Mouse (Mus musculus) stomach, postnatal 0 days (tissue): ENCODE data around the gene Fam160b1. TPM values are rescaled to one million over a fixed set of nuclear protein-coding genes. Genes with fewer than 3 reads are reported as not detected.

Experiments
- ATAC-seq: fragments of 200-750 bp; cut with Nextera tagmentation; 2 replicates; pipeline ENCODE4 v1.8.0; 2017; ENCODE audit not compliant: low FRiP score, low TSS enrichment
- DNase-seq: peaks from one replicate; pipeline ENCODE4 v3.0.0-alpha.2; 2016; ENCODE audit warnings: low spot score
- H3K27ac ChIP-seq: fragments of 300-500 bp; sonication (generic); replicated peaks from 2 replicates; pipeline ENCODE4 v1.5.1; 2014; ENCODE audit warnings: mild to moderate bottlenecking, control low read depth
- H3K27me3 ChIP-seq: fragments of 300-500 bp; sonication (generic); 2 replicates; pipeline ENCODE4 v1.6.1; 2014; ENCODE audit warnings: low read length; ENCODE audit not compliant: control insufficient read depth, insufficient read depth
- H3K36me3 ChIP-seq: fragments of 300-500 bp; sonication (generic); 2 replicates; pipeline ENCODE4 v1.6.1; 2014; ENCODE audit warnings: low read length, mixed read lengths; ENCODE audit not compliant: control insufficient read depth, insufficient read depth
- H3K4me1 ChIP-seq: fragments of 300-500 bp; sonication (generic); replicated peaks from 2 replicates; pipeline ENCODE4 v1.6.1; 2014; ENCODE audit warnings: antibody characterized with exemption; ENCODE audit not compliant: control insufficient read depth, insufficient read depth
- H3K4me2 ChIP-seq: fragments of 300-500 bp; sonication (generic); replicated peaks from 2 replicates; pipeline ENCODE4 v1.6.1; 2014; ENCODE audit warnings: low read depth, mild to moderate bottlenecking, control low read depth, moderate library complexity
- H3K4me3 ChIP-seq: fragments of 300-500 bp; sonication (generic); 2 replicates; pipeline ENCODE4 v1.5.1; 2014; ENCODE audit warnings: low read depth, low read length, control low read depth
- H3K9ac ChIP-seq: fragments of 300-500 bp; sonication (generic); 2 replicates; pipeline ENCODE4 v1.6.1; 2014; ENCODE audit warnings: mild to moderate bottlenecking, low read length, control low read depth, mixed read lengths
- H3K9me3 ChIP-seq: fragments of 300-500 bp; sonication (generic); 2 replicates; pipeline ENCODE4 v1.6.1; 2016; ENCODE audit warnings: low read length; ENCODE audit not compliant: control insufficient read depth
- CTCF ChIP-seq: IDR thresholded peaks from 2 replicates; pipeline ENCODE4 v1.5.1; 2016; ENCODE audit warnings: antibody characterized with exemption, low read depth, mild to moderate bottlenecking, moderate library complexity
- EP300 ChIP-seq: optimal IDR thresholded peaks from 2 replicates; pipeline ENCODE3; 2016; ENCODE audit warnings: antibody characterized with exemption
- WGBS: fragments of 180-500 bp; shearing (Covaris S2); extraction: QIAGEN DNeasy Blood & Tissue Kit; methylation state at CpG from one replicate; pipeline ENCODE4 v1.1.7; 2014; 5-methylcytosine and 5-hydroxymethylcytosine counted together
- polyA plus RNA-seq: library from polyadenylated mRNA; unstranded; fragments of >200 nt; fragmentation: Nextera tagmentation; extraction: Ambion mirVana; gene quantifications from 2 replicates; pipeline ENCODE4 v1.2.1, GENCODE M21; 2015

Gene Fam160b1
- 7.6 and 8.3 TPM in 2 replicates for polyA plus RNA-seq

- Histone ChIP-seq H3K4me3 (peak within 1 kb of the TSS; percentile 96), H3K9me3 (no peaks in the 10 kb centered on the region), H3K4me2 (peak within 1 kb of the TSS; percentile 61), H3K27ac (peak within 1 kb of the TSS; percentile 98), H3K9ac (peak within 1 kb of the TSS; percentile 100), H3K27me3 (no peaks in the 10 kb centered on the region), H3K36me3 (no peaks in the 10 kb centered on the region), H3K4me1 (peaks cover 18% of the 10 kb centered on the region)
- TF ChIP-seq CTCF (peak; percentile 77), EP300 (no peak)
- DNase-seq (peak; percentile 99), ATAC-seq (peak; percentile 93)
- WGBS = under 1% methylated on average over 56 of the region's 70 CpGs
Observed at GRCm38 (mm10) chr19:57360341-57361130, at the start of gene Fam160b1. Gene Fam160b1, plus strand, starts transcription at chr19:57360680.

- 66% methylated on average over 10 of the region's 10 CpGs for WGBS
- DNase-seq (no peak), ATAC-seq (no peak)
- no peak overlapping the region for H3K4me3 ChIP-seq
- H3K36me3 ChIP-seq = no peaks in the 10 kb centered on the region
- H3K4me1 ChIP-seq = peaks cover 3% of the 10 kb centered on the region; the same call in 1 of the 2 replicates
- no peak overlapping the region for H3K27ac ChIP-seq
- H3K27me3 ChIP-seq = no peaks in the 10 kb centered on the region
- no peak overlapping the region for H3K9ac ChIP-seq
- H3K9me3 ChIP-seq = no peaks in the 10 kb centered on the region
- TF ChIP-seq CTCF (no peak), EP300 (no peak)
- peak overlapping the region; percentile 18; the same call in 1 of the 2 replicates for H3K4me2 ChIP-seq
Observed at GRCm38 (mm10) chr19:57313226-57313625, 47.3 kb upstream of the Fam160b1 start.

GRCm38 (mm10) chr19:57313891-57314345, 46.6 kb upstream of the Fam160b1 start:
- no peak for TF ChIP-seq CTCF
- TF ChIP-seq EP300 = no peak
- H3K4me3 ChIP-seq = peak overlapping the region; percentile 60
- 62% methylated on average over 3 of the region's 3 CpGs for WGBS
- H3K27ac ChIP-seq = peak overlapping the region; percentile 79
- peaks cover 3% of the 10 kb centered on the region; the same call in 1 of the 2 replicates for H3K4me1 ChIP-seq
- no peak overlapping the region; the same call in 1 of the 2 replicates for H3K9ac ChIP-seq
- H3K9me3 ChIP-seq = no peaks in the 10 kb centered on the region
- DNase-seq (no peak), ATAC-seq (no peak)
- H3K4me2 ChIP-seq = peak overlapping the region; percentile 96
- no peaks in the 10 kb centered on the region for H3K27me3 ChIP-seq
- H3K36me3 ChIP-seq = no peaks in the 10 kb centered on the region

GRCm38 (mm10) chr19:57314346-57315012, 46.0 kb upstream of the Fam160b1 start, which contains the start of gene Ablim1:
Gene Ablim1, minus strand, starts transcription at chr19:57314919.
- peak; percentile 81 for DNase-seq
- Histone ChIP-seq H3K27ac (peak within 1 kb of the TSS; percentile 79), H3K4me1 (peaks cover 3% of the 10 kb centered on the region; the same call in 1 of the 2 replicates), H3K27me3 (no peaks in the 10 kb centered on the region), H3K36me3 (no peaks in the 10 kb centered on the region), H3K4me2 (peak within 1 kb of the TSS; percentile 96), H3K4me3 (peak within 1 kb of the TSS; percentile 60), H3K9me3 (no peaks in the 10 kb centered on the region), H3K9ac (peak within 1 kb of the TSS; percentile 65)
- TF ChIP-seq EP300 = no peak
- peak; percentile 48; the same call in 1 of the 2 replicates for TF ChIP-seq CTCF
- peak; percentile 88 for ATAC-seq
- under 1% methylated on average over 51 of the region's 52 CpGs for WGBS

- H3K4me3 ChIP-seq = peak overlapping the region; percentile 60
- H3K4me1 ChIP-seq = peaks cover 3% of the 10 kb centered on the region; the same call in 1 of the 2 replicates
- no peaks in the 10 kb centered on the region for H3K9me3 ChIP-seq
- DNase-seq (no peak), ATAC-seq (peak; percentile 19; the same call in 1 of the 2 replicates)
- TF ChIP-seq EP300 = no peak
- TF ChIP-seq CTCF = no peak
- peak overlapping the region; percentile 65 for H3K9ac ChIP-seq
- H3K27ac ChIP-seq = peak overlapping the region; percentile 79
- H3K27me3 ChIP-seq = no peaks in the 10 kb centered on the region
- WGBS = 35% methylated on average over 11 of the region's 11 CpGs
- peak overlapping the region; percentile 96 for H3K4me2 ChIP-seq
- H3K36me3 ChIP-seq = no peaks in the 10 kb centered on the region
Observed at GRCm38 (mm10) chr19:57315013-57315565, 45.4 kb upstream of the Fam160b1 start.
